Mouse (Mus musculus): ENCODE data around the gene Gpc5.

The Gpc5 gene

GRCm38 (mm10) chr14:115107467-115107866 lies 15.5 kb downstream of the Gpc5 start:
- no peak for DNase-seq (ENCODE audit: low spot score)

GRCm38 (mm10) chr14:115118626-115119025 lies 26.6 kb downstream of the Gpc5 start:
- no peak for DNase-seq (ENCODE audit: low spot score)

GRCm38 (mm10) chr14:115148821-115149220 lies 56.8 kb downstream of the Gpc5 start:
- no peak for DNase-seq (ENCODE audit: low spot score)

- DNase-seq (ENCODE audit: low spot score): no peak
Measured at GRCm38 (mm10) chr14:115156597-115156996, 64.6 kb downstream of the Gpc5 start.

GRCm38 (mm10) chr14:115177322-115177836 lies 85.4 kb downstream of the Gpc5 start:
- no peak for DNase-seq (ENCODE audit: low spot score)

GRCm38 (mm10) chr14:115179925-115180324 lies 87.9 kb downstream of the Gpc5 start:
- DNase-seq (ENCODE audit: low spot score): no peak

GRCm38 (mm10) chr14:115188256-115188655 lies 96.2 kb downstream of the Gpc5 start:
- no peak for DNase-seq (ENCODE audit: low spot score)

- DNase-seq (ENCODE audit: low spot score): no peak
Measured at GRCm38 (mm10) chr14:115228075-115228474, 136.1 kb downstream of the Gpc5 start.

- DNase-seq (ENCODE audit: low spot score): no peak
Measured at GRCm38 (mm10) chr14:115236387-115236786, 144.4 kb downstream of the Gpc5 start.

- DNase-seq (ENCODE audit: low spot score): no peak
Measured at GRCm38 (mm10) chr14:115240621-115241373, 148.8 kb downstream of the Gpc5 start.

GRCm38 (mm10) chr14:115250537-115250936 lies 158.5 kb downstream of the Gpc5 start:
- no peak for DNase-seq (ENCODE audit: low spot score)

- no peak for DNase-seq (ENCODE audit: low spot score)
Measured at GRCm38 (mm10) chr14:115251791-115252190, 159.8 kb downstream of the Gpc5 start.

- DNase-seq (ENCODE audit: low spot score): no peak
Measured at GRCm38 (mm10) chr14:115253155-115253554, 161.1 kb downstream of the Gpc5 start.

GRCm38 (mm10) chr14:115253685-115254084 lies 161.7 kb downstream of the Gpc5 start:
- DNase-seq (ENCODE audit: low spot score): no peak

- no peak for DNase-seq (ENCODE audit: low spot score)
Measured at GRCm38 (mm10) chr14:115269703-115270402, 177.8 kb downstream of the Gpc5 start.

GRCm38 (mm10) chr14:115270445-115270844 lies 178.4 kb downstream of the Gpc5 start:
- no peak for DNase-seq (ENCODE audit: low spot score)

GRCm38 (mm10) chr14:115282782-115283181 lies 190.8 kb downstream of the Gpc5 start:
- no peak for DNase-seq (ENCODE audit: low spot score)

- DNase-seq (ENCODE audit: low spot score): no peak
Measured at GRCm38 (mm10) chr14:115324247-115324646, 232.2 kb downstream of the Gpc5 start.

GRCm38 (mm10) chr14:115326426-115326825 lies 234.4 kb downstream of the Gpc5 start:
- no peak for DNase-seq (ENCODE audit: low spot score)

- DNase-seq (ENCODE audit: low spot score): no peak
Measured at GRCm38 (mm10) chr14:115339084-115339483, 247.1 kb downstream of the Gpc5 start.

GRCm38 (mm10) chr14:115342597-115342996 lies 250.6 kb downstream of the Gpc5 start:
- no peak for DNase-seq (ENCODE audit: low spot score)

- DNase-seq (ENCODE audit: low spot score): no peak
Measured at GRCm38 (mm10) chr14:115349448-115349847, 257.4 kb downstream of the Gpc5 start.

GRCm38 (mm10) chr14:115365320-115365935 lies 273.4 kb downstream of the Gpc5 start:
- DNase-seq (ENCODE audit: low spot score): no peak

Data from MN1 (cell line).